Mouse (Mus musculus): ENCODE data around the gene Klf12. TPM values are rescaled to one million over a fixed set of nuclear protein-coding genes. Genes with fewer than 3 reads are reported as not detected.
A peak's percentile ranks its signal among the peaks of the same experiment; 100 is the strongest.

Klf12 gene
- polyA plus RNA-seq, 1 experiment from 2014 or later = 16.4 TPM

DNA sequence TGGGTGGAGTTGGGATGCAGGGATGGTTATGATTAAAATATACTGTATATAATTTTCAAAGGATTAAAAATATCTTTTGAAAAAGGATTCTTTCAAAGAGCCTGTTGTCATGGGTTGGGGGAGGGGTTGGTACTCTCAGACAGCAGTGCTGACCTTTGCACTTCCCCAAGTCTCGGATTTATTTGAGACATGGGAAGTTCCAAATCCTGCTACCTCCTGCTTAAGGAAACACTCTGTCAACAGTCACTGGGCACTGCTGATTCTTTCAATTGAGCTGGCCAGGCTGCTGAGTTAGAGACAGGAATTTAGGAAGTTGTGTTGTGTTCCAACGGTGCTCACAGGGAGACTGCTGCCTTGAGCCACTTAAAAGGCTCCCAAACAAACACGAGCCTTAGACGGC, 60.3 kb downstream of the Klf12 start:
- DNase-seq (ENCODE audit: low spot score) = peak; percentile 28
- H3K9me3 ChIP-seq (ENCODE audit: control insufficient read depth, low read length) = no peaks in the 10 kb centered on the region
- WGBS = 37% methylated on average over 4 of the region's 4 CpGs

DNA sequence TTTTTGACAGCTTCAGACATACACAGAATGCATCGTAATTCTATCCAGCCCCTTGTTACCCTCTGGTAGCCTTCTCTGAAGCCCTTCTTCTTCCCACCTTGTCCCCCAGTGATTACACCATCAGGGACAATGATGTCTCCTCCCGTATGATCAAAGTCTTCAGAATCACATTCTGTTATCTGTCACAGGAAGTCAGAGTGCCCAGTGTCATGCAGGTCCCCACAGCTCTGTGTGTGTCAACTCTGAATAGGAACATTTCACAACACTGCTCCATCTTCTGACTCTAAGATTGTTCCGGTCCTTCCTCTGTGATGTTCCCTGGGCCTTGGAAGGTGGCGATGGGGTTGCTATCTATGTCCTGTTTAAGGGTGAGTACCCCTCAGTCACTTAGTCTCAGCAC, 62.2 kb downstream of the Klf12 start:
- H3K4me1 ChIP-seq (ENCODE audit: control insufficient read depth, insufficient read depth, low read length) = no peaks in the 10 kb centered on the region; the same call in 1 of the 2 replicates
- WGBS = 84% methylated on average over 4 of the region's 4 CpGs
- H3K9ac ChIP-seq (ENCODE audit: low read depth, low read length) = no peak overlapping the region
- no peaks in the 10 kb centered on the region for H3K36me3 ChIP-seq (ENCODE audit: control insufficient read depth, insufficient read depth, low read length)
- DNase-seq (ENCODE audit: low spot score) = no peak
- no peak overlapping the region for H3K4me2 ChIP-seq (ENCODE audit: low read depth, low read length)
- no peaks in the 10 kb centered on the region for H3K27me3 ChIP-seq (replicated peaks; ENCODE audit: control insufficient read depth, insufficient read depth, low read length)
- H3K9me3 ChIP-seq (ENCODE audit: control insufficient read depth, low read length) = no peaks in the 10 kb centered on the region
- no peak overlapping the region for H3K27ac ChIP-seq (replicated peaks; ENCODE audit: low read depth, low read length)
- H3K4me3 ChIP-seq (ENCODE audit: low read depth, low read length) = no peak overlapping the region
- ATAC-seq (ENCODE audit: low read depth) = no peak

More for the DNA sequence above, 60.3 kb downstream of the Klf12 start:
- no peak for ATAC-seq (ENCODE audit: low read depth)
- Histone ChIP-seq H3K36me3 (ENCODE audit: control insufficient read depth, insufficient read depth, low read length) (no peaks in the 10 kb centered on the region), H3K27ac (replicated peaks; ENCODE audit: low read depth, low read length) (no peak overlapping the region), H3K4me3 (ENCODE audit: low read depth, low read length) (no peak overlapping the region), H3K9ac (ENCODE audit: low read depth, low read length) (no peak overlapping the region), H3K27me3 (replicated peaks; ENCODE audit: control insufficient read depth, insufficient read depth, low read length) (no peaks in the 10 kb centered on the region), H3K4me2 (ENCODE audit: low read depth, low read length) (no peak overlapping the region), H3K4me1 (ENCODE audit: control insufficient read depth, insufficient read depth, low read length) (no peaks in the 10 kb centered on the region; the same call in 1 of the 2 replicates)

DNA sequence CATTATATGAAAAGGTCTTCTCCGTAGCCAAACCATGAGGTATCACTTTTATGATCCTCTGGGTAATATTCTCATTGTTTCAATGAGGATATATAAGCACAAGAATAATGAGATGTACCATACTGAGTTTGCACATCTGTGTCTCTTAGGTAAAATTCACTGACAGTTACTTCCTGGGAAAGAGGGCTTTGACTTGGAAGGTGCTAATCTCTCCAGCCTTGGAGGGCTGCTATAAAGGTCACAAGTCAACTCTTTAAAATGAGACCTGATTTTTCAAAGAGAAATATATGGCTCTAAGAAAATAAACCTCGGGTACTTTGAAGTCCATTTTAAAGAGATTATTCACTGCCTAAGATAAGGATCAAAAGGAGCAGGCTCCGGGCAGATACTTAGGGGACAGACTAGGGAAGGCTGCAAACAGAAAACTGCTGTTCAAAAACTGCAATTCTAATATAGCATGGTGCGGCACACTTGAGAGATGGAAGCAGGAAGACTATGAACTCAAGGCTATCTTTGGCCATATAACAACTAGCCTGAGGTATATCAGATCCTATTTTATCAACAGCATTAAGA, 69.2 kb downstream of the Klf12 start:
- H3K27me3 ChIP-seq (replicated peaks; ENCODE audit: control insufficient read depth, insufficient read depth, low read length) = no peaks in the 10 kb centered on the region
- H3K9me3 ChIP-seq (ENCODE audit: control insufficient read depth, low read length) = no peaks in the 10 kb centered on the region
- no peak overlapping the region for H3K4me3 ChIP-seq (ENCODE audit: low read depth, low read length)
- no peak for DNase-seq (ENCODE audit: low spot score)
- H3K27ac ChIP-seq (replicated peaks; ENCODE audit: low read depth, low read length) = no peak overlapping the region
- no peaks in the 10 kb centered on the region; the same call in 1 of the 2 replicates for H3K4me1 ChIP-seq (ENCODE audit: control insufficient read depth, insufficient read depth, low read length)
- no peak overlapping the region for H3K9ac ChIP-seq (ENCODE audit: low read depth, low read length)
- 49% methylated on average over 4 of the region's 4 CpGs for WGBS
- ATAC-seq (ENCODE audit: low read depth) = no peak
- H3K36me3 ChIP-seq (ENCODE audit: control insufficient read depth, insufficient read depth, low read length) = no peaks in the 10 kb centered on the region
- no peak overlapping the region for H3K4me2 ChIP-seq (ENCODE audit: low read depth, low read length)

DNA sequence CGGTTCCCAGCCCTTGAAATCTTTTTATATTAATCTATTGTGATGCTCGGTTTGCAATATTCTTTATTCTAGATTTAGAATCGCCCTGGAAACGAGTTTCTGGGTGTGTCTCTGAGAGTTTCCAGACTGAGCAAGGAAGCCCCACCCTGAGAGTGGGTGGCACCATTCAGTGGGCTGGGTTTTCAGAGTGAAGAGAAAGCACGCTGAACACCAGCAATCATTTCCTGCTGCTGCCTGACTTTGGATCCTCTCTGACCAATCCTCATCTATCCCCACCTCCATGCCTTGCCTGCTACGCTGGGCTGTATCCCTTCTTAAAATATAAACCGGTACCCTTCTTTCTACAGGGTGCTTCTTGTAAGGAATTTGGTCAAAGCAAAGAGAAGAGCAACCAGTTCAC, 71.4 kb downstream of the Klf12 start:
- WGBS = 76% methylated on average over 7 of the region's 7 CpGs
- Histone ChIP-seq H3K27ac (replicated peaks; ENCODE audit: low read depth, low read length) (no peak overlapping the region), H3K4me3 (ENCODE audit: low read depth, low read length) (no peak overlapping the region), H3K4me2 (ENCODE audit: low read depth, low read length) (no peak overlapping the region), H3K9me3 (ENCODE audit: control insufficient read depth, low read length) (no peaks in the 10 kb centered on the region), H3K9ac (ENCODE audit: low read depth, low read length) (no peak overlapping the region), H3K36me3 (ENCODE audit: control insufficient read depth, insufficient read depth, low read length) (no peaks in the 10 kb centered on the region), H3K27me3 (replicated peaks; ENCODE audit: control insufficient read depth, insufficient read depth, low read length) (no peaks in the 10 kb centered on the region), H3K4me1 (ENCODE audit: control insufficient read depth, insufficient read depth, low read length) (no peaks in the 10 kb centered on the region; the same call in 1 of the 2 replicates)
- DNase-seq (ENCODE audit: low spot score) (peak; percentile 24), ATAC-seq (ENCODE audit: low read depth) (no peak)

DNA sequence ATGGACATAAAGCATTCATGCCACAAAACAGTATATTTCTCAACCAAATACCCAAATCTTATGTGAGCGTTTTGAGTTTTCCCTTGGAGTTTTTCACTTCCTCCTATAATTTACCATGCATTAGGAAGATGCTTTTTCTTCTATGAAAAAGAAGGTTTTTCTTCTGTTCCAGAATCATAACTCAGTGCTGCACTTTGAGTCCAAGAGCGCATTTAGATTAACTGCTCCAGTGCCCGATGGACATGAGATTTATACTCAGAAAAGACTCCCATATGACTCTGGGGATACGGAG, 72.7 kb downstream of the Klf12 start:
- no peak overlapping the region for H3K4me3 ChIP-seq (ENCODE audit: low read depth, low read length)
- ATAC-seq (ENCODE audit: low read depth) (no peak), DNase-seq (ENCODE audit: low spot score) (no peak)
- 79% methylated on average over 4 of the region's 4 CpGs for WGBS
- no peaks in the 10 kb centered on the region; the same call in 1 of the 2 replicates for H3K4me1 ChIP-seq (ENCODE audit: control insufficient read depth, insufficient read depth, low read length)
- no peaks in the 10 kb centered on the region for H3K9me3 ChIP-seq (ENCODE audit: control insufficient read depth, low read length)
- no peak overlapping the region for H3K4me2 ChIP-seq (ENCODE audit: low read depth, low read length)
- H3K27ac ChIP-seq (replicated peaks; ENCODE audit: low read depth, low read length) = no peak overlapping the region
- no peaks in the 10 kb centered on the region for H3K36me3 ChIP-seq (ENCODE audit: control insufficient read depth, insufficient read depth, low read length)
- no peak overlapping the region for H3K9ac ChIP-seq (ENCODE audit: low read depth, low read length)
- no peaks in the 10 kb centered on the region for H3K27me3 ChIP-seq (replicated peaks; ENCODE audit: control insufficient read depth, insufficient read depth, low read length)

DNA sequence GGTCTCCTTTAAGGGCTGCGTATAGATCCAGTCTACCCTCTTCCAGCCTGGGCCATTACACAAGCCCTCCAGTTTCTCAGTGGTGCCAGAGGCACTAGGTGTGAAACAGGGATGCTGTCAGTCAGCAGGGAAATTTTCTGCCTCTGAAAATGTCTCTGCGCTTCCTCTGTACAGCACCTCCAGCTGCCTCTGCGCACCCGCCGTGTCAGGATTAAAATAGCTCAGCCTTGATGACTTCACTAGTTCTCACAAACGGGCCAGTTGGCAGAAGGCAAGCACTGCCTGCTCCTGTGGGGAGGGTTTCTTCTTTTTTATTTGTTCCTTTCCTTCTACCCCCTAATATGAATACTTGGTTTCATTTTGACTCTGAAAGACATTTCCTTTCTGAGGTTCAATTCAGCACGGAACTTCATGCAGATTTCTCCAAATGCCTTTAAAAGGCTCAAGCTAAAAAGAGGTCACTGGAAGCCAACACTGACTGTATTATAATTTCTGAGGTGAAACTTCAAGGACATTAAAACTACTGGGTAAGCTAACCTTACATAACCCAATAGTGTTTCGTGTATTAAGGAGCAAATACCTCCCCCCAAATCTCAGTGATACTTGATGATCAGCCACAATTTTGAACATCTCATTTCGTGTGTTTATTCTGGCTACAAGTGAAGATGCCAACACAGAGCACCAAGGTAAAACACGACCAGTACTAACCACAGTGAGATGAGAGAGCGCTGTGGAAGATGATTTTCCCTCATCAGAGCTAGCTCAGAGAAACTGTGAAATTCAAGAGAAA, 73.2 kb downstream of the Klf12 start:
- WGBS = 52% methylated on average over 11 of the region's 11 CpGs
- H3K4me3 ChIP-seq (ENCODE audit: low read depth, low read length) = no peak overlapping the region
- no peaks in the 10 kb centered on the region; the same call in 1 of the 2 replicates for H3K4me1 ChIP-seq (ENCODE audit: control insufficient read depth, insufficient read depth, low read length)
- H3K27me3 ChIP-seq (replicated peaks; ENCODE audit: control insufficient read depth, insufficient read depth, low read length) = no peaks in the 10 kb centered on the region
- no peaks in the 10 kb centered on the region for H3K36me3 ChIP-seq (ENCODE audit: control insufficient read depth, insufficient read depth, low read length)
- no peak overlapping the region for H3K4me2 ChIP-seq (ENCODE audit: low read depth, low read length)
- peak; percentile 36 for ATAC-seq (ENCODE audit: low read depth)
- H3K27ac ChIP-seq (replicated peaks; ENCODE audit: low read depth, low read length) = no peak overlapping the region; the same call in 1 of the 2 replicates
- H3K9ac ChIP-seq (ENCODE audit: low read depth, low read length) = no peak overlapping the region
- H3K9me3 ChIP-seq (ENCODE audit: control insufficient read depth, low read length) = no peaks in the 10 kb centered on the region
- DNase-seq (ENCODE audit: low spot score) = peak; percentile 62

DNA sequence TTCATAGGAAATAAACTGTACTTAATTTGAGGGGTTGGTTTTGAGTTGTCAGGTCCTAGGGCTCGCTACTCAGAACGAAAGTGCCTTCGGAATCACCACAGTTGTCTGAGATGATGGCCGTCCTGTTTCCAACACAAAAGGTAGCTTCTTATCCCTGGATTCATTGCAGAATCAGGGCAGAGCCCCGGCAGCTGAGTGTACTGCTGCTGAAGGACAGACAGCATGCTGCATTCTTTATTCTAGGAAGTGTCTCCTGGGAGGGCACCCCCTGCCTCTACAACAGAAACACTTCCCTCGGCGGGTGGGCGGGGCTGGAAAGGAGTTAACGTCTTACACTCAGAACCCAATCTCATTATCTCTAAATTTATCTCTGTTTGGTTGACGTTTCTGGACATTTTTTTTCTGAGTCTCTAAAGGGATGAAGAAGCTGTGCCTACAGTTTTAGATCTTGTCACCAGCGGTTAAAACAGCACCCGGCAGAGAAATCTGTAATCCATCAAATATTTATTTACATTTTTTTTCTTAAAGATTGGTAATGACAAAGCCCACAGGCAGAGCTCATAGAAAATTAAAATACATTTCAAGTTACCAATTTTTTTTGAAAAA, 74.6 kb downstream of the Klf12 start:
- WGBS = 41% methylated on average over 12 of the region's 12 CpGs
- Histone ChIP-seq H3K27ac (replicated peaks; ENCODE audit: low read depth, low read length) (no peak overlapping the region), H3K9ac (ENCODE audit: low read depth, low read length) (no peak overlapping the region), H3K4me3 (ENCODE audit: low read depth, low read length) (no peak overlapping the region), H3K27me3 (replicated peaks; ENCODE audit: control insufficient read depth, insufficient read depth, low read length) (no peaks in the 10 kb centered on the region), H3K9me3 (ENCODE audit: control insufficient read depth, low read length) (no peaks in the 10 kb centered on the region), H3K36me3 (ENCODE audit: control insufficient read depth, insufficient read depth, low read length) (no peaks in the 10 kb centered on the region), H3K4me2 (ENCODE audit: low read depth, low read length) (no peak overlapping the region), H3K4me1 (ENCODE audit: control insufficient read depth, insufficient read depth, low read length) (no peaks in the 10 kb centered on the region; the same call in 1 of the 2 replicates)
- no peak for ATAC-seq (ENCODE audit: low read depth)
- DNase-seq (ENCODE audit: low spot score) = no peak

DNA sequence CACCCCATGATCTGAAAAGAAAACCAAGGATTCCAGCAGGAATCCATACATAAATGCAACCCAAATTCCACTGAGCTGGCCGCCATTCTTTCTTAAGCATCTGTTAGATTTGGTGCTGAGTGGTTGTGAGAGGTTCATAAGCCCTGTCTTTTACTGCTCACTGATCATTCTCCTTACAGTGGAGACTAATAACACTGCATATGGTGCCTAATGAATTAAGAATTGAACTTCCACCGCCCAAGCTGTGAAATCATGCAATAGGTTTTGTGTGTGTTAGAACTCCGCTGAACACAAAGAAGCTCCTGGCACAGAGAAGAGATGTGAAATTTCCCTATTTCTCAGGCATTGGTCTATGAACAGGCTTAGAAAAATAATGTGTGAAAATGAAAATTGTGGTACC, 77.4 kb downstream of the Klf12 start:
- H3K9me3 ChIP-seq (ENCODE audit: control insufficient read depth, low read length) = no peaks in the 10 kb centered on the region
- ATAC-seq (ENCODE audit: low read depth) = no peak
- no peak overlapping the region for H3K4me2 ChIP-seq (ENCODE audit: low read depth, low read length)
- H3K9ac ChIP-seq (ENCODE audit: low read depth, low read length) = no peak overlapping the region
- WGBS = 93% methylated on average over 3 of the region's 3 CpGs
- H3K4me3 ChIP-seq (ENCODE audit: low read depth, low read length) = no peak overlapping the region
- no peaks in the 10 kb centered on the region for H3K36me3 ChIP-seq (ENCODE audit: control insufficient read depth, insufficient read depth, low read length)
- H3K4me1 ChIP-seq (ENCODE audit: control insufficient read depth, insufficient read depth, low read length) = peaks cover 7% of the 10 kb centered on the region
- DNase-seq (ENCODE audit: low spot score) = no peak
- no peaks in the 10 kb centered on the region for H3K27me3 ChIP-seq (replicated peaks; ENCODE audit: control insufficient read depth, insufficient read depth, low read length)
- no peak overlapping the region for H3K27ac ChIP-seq (replicated peaks; ENCODE audit: low read depth, low read length)
